Mouse (Mus musculus): ENCODE data around the gene Prss41. TPM values are rescaled to one million over a fixed set of nuclear protein-coding genes. Genes with fewer than 3 reads are reported as not detected.

Prss41 gene
- polyA plus RNA-seq, 1 experiment from 2014 or later, result 3.1 TPM

DNA sequence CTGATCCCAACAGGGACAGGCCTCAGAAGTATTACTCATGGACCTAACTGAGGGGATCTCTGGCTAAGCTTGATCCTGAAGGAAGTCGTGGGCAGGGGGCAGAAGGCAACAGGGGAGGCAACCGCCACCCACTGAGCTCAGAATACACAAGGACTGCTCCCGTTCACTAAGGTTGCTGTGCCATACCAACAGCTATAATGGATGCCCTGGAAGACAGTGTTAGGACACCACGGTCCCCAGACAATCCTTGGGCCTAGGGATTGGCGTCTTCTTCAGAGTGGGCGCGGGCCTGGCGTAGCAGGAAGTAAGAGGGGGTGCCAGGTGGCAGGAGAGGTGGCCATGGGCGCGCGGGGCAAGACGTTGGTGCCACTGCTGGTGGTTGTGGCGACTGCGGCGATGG, 23.8 kb upstream of the Prss41 start, which contains the start of gene Prss21:
TSS of gene Prss21 (plus strand) at position 301 of the 400 bp plus-strand sequence.
- ATAC-seq (replicated peaks; ENCODE audit: low FRiP score, low read depth), result no peak
- no peak for DNase-seq (ENCODE audit: low spot score)
- H3K4me3 ChIP-seq (replicated peaks; ENCODE audit: low read depth, low read length), result no peak within 1 kb of the TSS
- no peaks in the 10 kb centered on the region for H3K27me3 ChIP-seq (ENCODE audit: insufficient read depth, low read length)
- no peak within 1 kb of the TSS for H3K9ac ChIP-seq (ENCODE audit: low read depth, low read length)
- H3K27ac ChIP-seq, result no peak within 1 kb of the TSS
- no peaks in the 10 kb centered on the region for H3K4me1 ChIP-seq (replicated peaks; ENCODE audit: insufficient read depth, low read length)
- no peaks in the 10 kb centered on the region for H3K36me3 ChIP-seq (ENCODE audit: insufficient read depth, low read length)
- H3K4me2 ChIP-seq (ENCODE audit: low read length), result no peak within 1 kb of the TSS
- WGBS, result 85% methylated on average over 15 of the region's 15 CpGs
- no peaks in the 10 kb centered on the region for H3K9me3 ChIP-seq (replicated peaks; ENCODE audit: low read length)
- TF ChIP-seq CTCF (IDR thresholded peaks at IDR 0.05; ENCODE audit: low read depth), result no peak

DNA sequence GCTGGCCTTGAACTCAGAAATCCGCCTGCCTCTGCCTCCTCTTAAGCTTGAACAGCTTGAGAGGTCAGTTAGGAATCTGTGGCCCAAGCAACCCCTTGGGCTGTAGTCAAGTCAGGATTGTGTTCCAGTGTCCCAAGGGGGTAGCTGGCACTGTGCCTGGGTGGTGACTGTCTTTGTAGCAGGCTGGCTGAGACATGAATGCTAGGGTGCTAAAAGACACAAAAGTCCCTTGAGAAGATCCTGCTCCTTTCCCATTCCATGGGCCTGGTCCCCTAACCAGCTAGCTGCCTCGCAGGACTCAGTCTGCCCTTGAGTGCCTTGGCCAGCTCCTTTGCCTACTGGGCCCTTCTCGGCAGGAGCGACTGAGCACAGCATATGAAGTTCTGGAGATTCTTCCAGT, 19.0 kb upstream of the Prss41 start:
- TF ChIP-seq CTCF (IDR thresholded peaks at IDR 0.05; ENCODE audit: low read depth), result no peak
- 92% methylated on average over 4 of the region's 4 CpGs for WGBS
- H3K4me2 ChIP-seq (ENCODE audit: low read length), result no peak overlapping the region
- no peak overlapping the region for H3K4me3 ChIP-seq (replicated peaks; ENCODE audit: low read depth, low read length)
- no peak for DNase-seq (ENCODE audit: low spot score)
- H3K27ac ChIP-seq, result no peak overlapping the region
- H3K27me3 ChIP-seq (ENCODE audit: insufficient read depth, low read length), result no peaks in the 10 kb centered on the region
- H3K36me3 ChIP-seq (ENCODE audit: insufficient read depth, low read length), result no peaks in the 10 kb centered on the region
- no peak for ATAC-seq (replicated peaks; ENCODE audit: low FRiP score, low read depth)
- no peaks in the 10 kb centered on the region for H3K4me1 ChIP-seq (replicated peaks; ENCODE audit: insufficient read depth, low read length)
- no peaks in the 10 kb centered on the region for H3K9me3 ChIP-seq (replicated peaks; ENCODE audit: low read length)
- H3K9ac ChIP-seq (ENCODE audit: low read depth, low read length), result no peak overlapping the region

DNA sequence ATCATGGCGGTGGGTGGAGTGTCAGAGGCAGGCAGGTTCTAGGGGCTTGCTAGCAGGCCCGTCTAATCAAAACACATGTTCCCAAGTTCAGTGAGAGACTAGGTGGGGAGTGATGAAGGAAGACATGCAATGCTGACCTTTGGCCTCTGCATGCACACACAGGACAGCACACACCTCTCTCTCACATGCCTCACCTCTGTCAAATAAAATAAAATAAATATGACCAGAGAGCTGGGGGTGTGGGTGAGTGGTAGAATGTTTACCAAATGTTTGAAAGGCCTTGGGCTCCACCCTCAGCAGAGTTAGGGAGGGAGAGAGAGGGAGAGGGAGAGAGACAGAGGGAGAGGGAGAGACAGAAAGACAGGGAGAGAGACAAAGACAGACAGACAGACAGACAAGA, 13.9 kb upstream of the Prss41 start:
- ATAC-seq (replicated peaks; ENCODE audit: low FRiP score, low read depth), result no peak
- 84% methylated on average over 2 of the region's 2 CpGs for WGBS
- no peak for DNase-seq (ENCODE audit: low spot score)

DNA sequence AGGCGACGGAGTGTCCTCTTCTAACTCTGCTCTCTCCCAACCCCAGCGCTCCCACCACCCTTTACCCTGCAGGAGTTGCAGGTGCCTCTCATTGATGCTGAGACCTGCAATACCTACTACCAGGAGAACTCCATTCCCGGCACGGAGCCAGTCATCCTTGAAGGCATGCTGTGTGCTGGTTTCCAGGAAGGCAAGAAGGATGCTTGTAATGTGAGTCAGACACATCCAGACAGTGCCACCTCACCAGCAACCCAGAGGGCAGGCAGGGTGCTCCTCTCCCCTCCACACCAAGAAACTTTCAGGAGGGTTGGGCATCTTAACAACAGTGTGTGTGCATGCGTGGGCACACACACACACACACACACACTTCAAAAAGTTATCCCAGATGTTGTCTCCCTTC, 13.2 kb upstream of the Prss41 start:
- DNase-seq (ENCODE audit: low spot score) (no peak), ATAC-seq (replicated peaks; ENCODE audit: low FRiP score, low read depth) (no peak)
- Histone ChIP-seq H3K36me3 (ENCODE audit: insufficient read depth, low read length) (no peaks in the 10 kb centered on the region), H3K9me3 (replicated peaks; ENCODE audit: low read length) (no peaks in the 10 kb centered on the region), H3K4me3 (replicated peaks; ENCODE audit: low read depth, low read length) (no peak overlapping the region), H3K27me3 (ENCODE audit: insufficient read depth, low read length) (no peaks in the 10 kb centered on the region), H3K9ac (ENCODE audit: low read depth, low read length) (no peak overlapping the region), H3K4me1 (replicated peaks; ENCODE audit: insufficient read depth, low read length) (no peaks in the 10 kb centered on the region), H3K4me2 (ENCODE audit: low read length) (no peak overlapping the region), H3K27ac (no peak overlapping the region)
- TF ChIP-seq CTCF (IDR thresholded peaks at IDR 0.05; ENCODE audit: low read depth), result no peak
- 71% methylated on average over 6 of the region's 6 CpGs for WGBS

More for the DNA sequence above, 13.9 kb upstream of the Prss41 start:
- Histone ChIP-seq H3K4me3 (replicated peaks; ENCODE audit: low read depth, low read length) (no peak overlapping the region), H3K36me3 (ENCODE audit: insufficient read depth, low read length) (no peaks in the 10 kb centered on the region), H3K9me3 (replicated peaks; ENCODE audit: low read length) (no peaks in the 10 kb centered on the region), H3K27ac (no peak overlapping the region), H3K4me2 (ENCODE audit: low read length) (no peak overlapping the region), H3K4me1 (replicated peaks; ENCODE audit: insufficient read depth, low read length) (no peaks in the 10 kb centered on the region), H3K27me3 (ENCODE audit: insufficient read depth, low read length) (no peaks in the 10 kb centered on the region), H3K9ac (ENCODE audit: low read depth, low read length) (no peak overlapping the region)
- no peak for TF ChIP-seq CTCF (IDR thresholded peaks at IDR 0.05; ENCODE audit: low read depth)

DNA sequence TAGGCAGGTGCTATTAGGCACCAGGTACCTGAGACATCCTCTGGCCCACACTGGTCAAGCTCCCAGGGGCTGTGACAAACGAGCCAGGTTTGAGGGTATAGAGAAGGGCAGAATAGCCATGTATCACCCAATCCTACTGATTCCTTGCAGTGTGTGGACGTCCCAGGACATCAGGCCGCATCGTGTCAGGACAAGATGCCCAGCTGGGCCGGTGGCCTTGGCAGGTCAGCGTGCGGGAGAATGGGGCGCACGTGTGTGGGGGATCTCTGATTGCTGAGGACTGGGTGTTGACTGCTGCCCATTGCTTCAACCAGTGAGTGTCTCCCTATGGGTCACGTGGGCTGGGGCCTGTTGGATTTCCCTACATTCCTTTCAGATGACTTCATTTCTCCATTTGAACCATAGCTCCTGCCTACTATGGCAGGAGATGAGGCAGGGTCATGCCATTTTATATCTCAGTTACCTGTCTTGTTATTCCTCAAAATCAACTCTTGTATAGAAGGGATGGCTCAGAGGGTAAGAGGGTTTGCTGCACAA, 10.3 kb upstream of the Prss41 start:
- TF ChIP-seq CTCF (IDR thresholded peaks at IDR 0.05; ENCODE audit: low read depth), result no peak
- H3K27ac ChIP-seq, result no peak overlapping the region
- no peak overlapping the region for H3K4me3 ChIP-seq (replicated peaks; ENCODE audit: low read depth, low read length)
- H3K36me3 ChIP-seq (ENCODE audit: insufficient read depth, low read length), result no peaks in the 10 kb centered on the region
- no peaks in the 10 kb centered on the region for H3K27me3 ChIP-seq (ENCODE audit: insufficient read depth, low read length)
- 86% methylated on average over 10 of the region's 10 CpGs for WGBS
- no peak for DNase-seq (ENCODE audit: low spot score)
- no peak for ATAC-seq (replicated peaks; ENCODE audit: low FRiP score, low read depth)
- no peak overlapping the region for H3K9ac ChIP-seq (ENCODE audit: low read depth, low read length)
- H3K4me2 ChIP-seq (ENCODE audit: low read length), result no peak overlapping the region
- no peaks in the 10 kb centered on the region for H3K9me3 ChIP-seq (replicated peaks; ENCODE audit: low read length)
- H3K4me1 ChIP-seq (replicated peaks; ENCODE audit: insufficient read depth, low read length), result no peaks in the 10 kb centered on the region

DNA sequence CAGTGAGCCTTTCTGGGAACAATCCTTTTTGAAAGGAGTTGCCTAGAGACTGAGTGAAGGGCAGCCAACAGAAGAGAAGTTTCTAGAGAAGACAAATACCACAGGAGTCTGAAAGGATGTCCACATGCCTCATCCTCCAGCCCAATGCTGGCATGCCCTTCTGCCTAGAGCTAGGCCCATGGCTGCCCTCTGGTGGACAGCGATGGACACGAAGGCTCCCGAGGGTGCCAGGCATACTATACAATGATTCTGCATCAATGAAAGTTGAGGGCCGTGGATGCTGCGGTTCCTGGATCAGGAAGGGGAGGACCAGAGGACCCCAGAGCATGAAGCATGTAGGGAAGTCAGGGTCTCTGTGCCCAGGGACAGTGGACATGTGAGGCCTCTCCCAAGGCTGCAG, 9.3 kb upstream of the Prss41 start:
- H3K36me3 ChIP-seq (ENCODE audit: insufficient read depth, low read length), result no peaks in the 10 kb centered on the region
- peak; percentile 77 for TF ChIP-seq CTCF (IDR thresholded peaks at IDR 0.05; ENCODE audit: low read depth)
- H3K4me1 ChIP-seq (replicated peaks; ENCODE audit: insufficient read depth, low read length), result no peaks in the 10 kb centered on the region
- no peak overlapping the region for H3K9ac ChIP-seq (ENCODE audit: low read depth, low read length)
- WGBS, result 33% methylated on average over 5 of the region's 5 CpGs
- H3K4me2 ChIP-seq (ENCODE audit: low read length), result no peak overlapping the region
- ATAC-seq (replicated peaks; ENCODE audit: low FRiP score, low read depth) (0 out of 2 replicates have a peak, but pooled peaks have one; percentile 48), DNase-seq (ENCODE audit: low spot score) (peak; percentile 59)
- H3K9me3 ChIP-seq (replicated peaks; ENCODE audit: low read length), result no peaks in the 10 kb centered on the region
- H3K27me3 ChIP-seq (ENCODE audit: insufficient read depth, low read length), result no peaks in the 10 kb centered on the region
- H3K4me3 ChIP-seq (replicated peaks; ENCODE audit: low read depth, low read length), result no peak overlapping the region
- no peak overlapping the region for H3K27ac ChIP-seq

Data from kidney, postnatal 0 days (tissue).